Mouse (Mus musculus) heart, postnatal 0 days (tissue): ENCODE measurements around the gene 4930402F06Rik.

ENCODE experiments used
- CTCF ChIP-seq: IDR thresholded peaks from 2 replicates; pipeline ENCODE4 v1.5.1; 2016; ENCODE audit warnings: antibody characterized with exemption, control low read depth, low read depth
- EP300 ChIP-seq: IDR thresholded peaks from 2 replicates; pipeline ENCODE4 v1.6.1; 2016; ENCODE audit warnings: antibody characterized with exemption, low read depth

- TF ChIP-seq CTCF (no peak), EP300 (no peak)
Measured at GRCm38 (mm10) chr2:35428615-35429300, 31.8 kb upstream of the 4930402F06Rik start.
